Mouse (Mus musculus) bone marrow, adult 2 months (tissue): Measurements from ENCODE around the gene 1700008O03Rik. TPM values are rescaled to one million over a fixed set of nuclear protein-coding genes. Genes with fewer than 3 reads are reported as not detected.

Experiments
- H3K27ac ChIP-seq: fragments of 200-500 bp; 2 replicates; pipeline ENCODE4 v1.5.1; 2012; ENCODE audit warnings: low read depth, mild to moderate bottlenecking, control low read depth, inconsistent platforms, low read length; ENCODE audit not compliant: control insufficient read depth, poor library complexity, insufficient read depth
- H3K4me1 ChIP-seq: fragments of 200-500 bp; 2 replicates; pipeline ENCODE4 v1.6.1; 2011; ENCODE audit warnings: low read length; ENCODE audit not compliant: control insufficient read depth, insufficient read depth
- H3K4me3 ChIP-seq: fragments of 200-500 bp; replicated peaks from 2 replicates; pipeline ENCODE3; 2011; ENCODE audit warnings: mild to moderate bottlenecking, low read depth, low read length, control low read depth; ENCODE audit not compliant: control insufficient read depth
- CTCF ChIP-seq: fragments of 200-500 bp; IDR thresholded peaks from 2 replicates; pipeline ENCODE4 v1.5.1; 2011; ENCODE audit warnings: low read length, control low read depth; ENCODE audit not compliant: control insufficient read depth, insufficient read depth
- POLR2A ChIP-seq: fragments of 200-500 bp; IDR thresholded peaks from 2 replicates; pipeline ENCODE4 v1.6.1; 2011; ENCODE audit warnings: low read depth, mild to moderate bottlenecking, control low read depth, low read length, borderline replicate concordance; ENCODE audit not compliant: control insufficient read depth
- WGBS: fragments of 180-500 bp; shearing (Covaris S2); methylation state at CpG from one replicate; pipeline ENCODE4 v1.1.7; 2018; 5-methylcytosine and 5-hydroxymethylcytosine counted together
- polyA plus RNA-seq: library from polyadenylated mRNA; stranded (reverse); fragments of >200 nt; gene quantifications from 2 replicates; pipeline ENCODE4 v1.2.4, GENCODE M21; 2011; ENCODE audit warnings: low replicate concordance; ENCODE audit not compliant: missing spikeins, insufficient read depth, insufficient read length

The 1700008O03Rik gene
- polyA plus RNA-seq = not detected in 2 replicates

GRCm38 (mm10) chr7:44385720-44386119 lies at the start of gene 1700008O03Rik:
Gene 1700008O03Rik, minus strand, starts transcription at chr7:44385820.
- Histone ChIP-seq H3K4me3 (no peak within 1 kb of the TSS), H3K4me1 (no peaks in the 10 kb centered on the region), H3K27ac (no peak within 1 kb of the TSS)
- WGBS = 76% methylated on average over 12 of the region's 12 CpGs
- TF ChIP-seq CTCF (no peak), POLR2A (no peak)

GRCm38 (mm10) chr7:44434089-44434488 lies 48.5 kb upstream of the 1700008O03Rik start:
- 66% methylated on average over 9 of the region's 9 CpGs for WGBS
- no peak overlapping the region for H3K27ac ChIP-seq
- no peak overlapping the region for H3K4me3 ChIP-seq
- no peaks in the 10 kb centered on the region for H3K4me1 ChIP-seq
- TF ChIP-seq POLR2A (no peak), CTCF (no peak)

GRCm38 (mm10) chr7:44433371-44433770 lies 47.8 kb upstream of the 1700008O03Rik start:
- no peaks in the 10 kb centered on the region for H3K4me1 ChIP-seq
- H3K4me3 ChIP-seq = no peak overlapping the region
- 9% methylated on average over 7 of the region's 7 CpGs for WGBS
- TF ChIP-seq POLR2A (no peak), CTCF (no peak)
- no peak overlapping the region for H3K27ac ChIP-seq

- WGBS = 68% methylated on average over 6 of the region's 6 CpGs
- Histone ChIP-seq H3K4me3 (no peak overlapping the region), H3K27ac (no peak overlapping the region), H3K4me1 (no peaks in the 10 kb centered on the region)
- TF ChIP-seq POLR2A = no peak
- no peak for TF ChIP-seq CTCF
Measured at GRCm38 (mm10) chr7:44432550-44432949, 46.9 kb upstream of the 1700008O03Rik start.

GRCm38 (mm10) chr7:44429534-44430488 lies 44.2 kb upstream of the 1700008O03Rik start:
- H3K4me3 ChIP-seq = no peak overlapping the region
- H3K4me1 ChIP-seq = no peaks in the 10 kb centered on the region
- 10% methylated on average over 32 of the region's 32 CpGs for WGBS
- no peak overlapping the region for H3K27ac ChIP-seq
- TF ChIP-seq CTCF = no peak
- TF ChIP-seq POLR2A = no peak

GRCm38 (mm10) chr7:44428968-44429521 lies 43.4 kb upstream of the 1700008O03Rik start, which contains the start of gene Lrrc4b:
Gene Lrrc4b, plus strand, starts transcription at chr7:44429018.
- WGBS = 13% methylated on average over 59 of the region's 69 CpGs
- no peak within 1 kb of the TSS for H3K4me3 ChIP-seq

GRCm38 (mm10) chr7:44428171-44428950 lies 42.7 kb upstream of the 1700008O03Rik start:
- WGBS = 7% methylated on average over 16 of the region's 38 CpGs
- TF ChIP-seq CTCF (no peak), POLR2A (no peak)

More at GRCm38 (mm10) chr7:44428968-44429521, 43.4 kb upstream of the 1700008O03Rik start, which contains the start of gene Lrrc4b:
- no peak within 1 kb of the TSS for H3K27ac ChIP-seq
- no peaks in the 10 kb centered on the region for H3K4me1 ChIP-seq
- no peak for TF ChIP-seq CTCF
- TF ChIP-seq POLR2A = no peak

More at GRCm38 (mm10) chr7:44428171-44428950, 42.7 kb upstream of the 1700008O03Rik start:
- Histone ChIP-seq H3K4me3 (no peak overlapping the region), H3K27ac (no peak overlapping the region), H3K4me1 (no peaks in the 10 kb centered on the region)
